ENCODE assay signal across 9 mouse cellular contexts in the genomic region with DNA sequence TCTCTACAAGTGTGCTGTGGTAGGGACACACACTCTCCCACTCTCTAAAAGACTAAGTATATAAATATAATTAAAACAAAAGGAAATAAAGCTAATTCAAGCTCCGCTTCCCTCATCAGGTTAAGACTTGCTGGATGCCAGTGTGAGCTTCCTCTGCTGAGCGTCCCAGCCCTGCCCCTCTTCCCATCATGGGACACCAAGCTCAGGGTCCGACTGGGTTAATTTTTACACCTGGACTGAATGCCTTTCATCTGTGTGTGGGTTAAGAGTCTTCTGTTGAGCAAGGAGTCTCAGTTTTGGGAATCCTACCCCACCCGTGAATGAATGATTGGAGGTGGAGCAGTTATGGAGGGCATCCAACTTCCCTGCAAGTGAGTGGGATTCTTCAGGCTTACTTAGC. TPM values are rescaled to one million over a fixed set of nuclear protein-coding genes. Genes with fewer than 3 reads are reported as not detected.
DNase-seq lines count a peak whose midpoint lies in the region; ATAC-seq and TF ChIP-seq lines count a peak whose summit lies in the region.
"Had no signal": no experiment of that assay in that cellular context is flagged by ENCODE, and none has a peak within 500 bp of the region (broad histone marks: within the 10 kb centered on the region; RNA-seq: fewer than 3 reads in every experiment).

No protein-coding gene starts in this region.

- no peaks in the 10 kb centered on the region for H3K9me3 ChIP-seq in intestine, embryonic 14.5 days (ENCODE audit: control insufficient read depth, low read length)
- no peaks in the 10 kb centered on the region for H3K9me3 ChIP-seq in liver, embryonic 14.5 days (ENCODE audit: control insufficient read depth, low read length)

- peak overlapping the region; percentile 54; the same call in 1 of the 2 replicates for H3K4me3 ChIP-seq in thymus, adult 2 months (ENCODE audit: control insufficient read depth, insufficient read depth, low read length)
- H3K4me3 ChIP-seq in intestine, embryonic 14.5 days (ENCODE audit: low read depth, low read length), result peak overlapping the region; percentile 27
- H3K4me3 ChIP-seq in liver, embryonic 14.5 days (ENCODE audit: insufficient read depth in 1 of 2, low read depth in 2 of 2, low read length in 2 of 2), result no peak overlapping the region; a peak in 1 of 4 replicates

- H3K36me3 ChIP-seq in thymus, adult 2 months (ENCODE audit: control insufficient read depth, insufficient read depth, low read length), result no peaks in the 10 kb centered on the region
- no peaks in the 10 kb centered on the region for H3K36me3 ChIP-seq in intestine, embryonic 14.5 days (ENCODE audit: control insufficient read depth, insufficient read depth, low read length)
- no peaks in the 10 kb centered on the region for H3K36me3 ChIP-seq in liver, embryonic 14.5 days (replicated peaks; ENCODE audit: control insufficient read depth, insufficient read depth, low read depth)

- H3K4me1 ChIP-seq in thymus, adult 2 months (replicated peaks; ENCODE audit: control insufficient read depth, insufficient read depth, low read length), result peaks cover 21% of the 10 kb centered on the region
- H3K4me1 ChIP-seq in intestine, embryonic 14.5 days (replicated peaks; ENCODE audit: control insufficient read depth, insufficient read depth, low read length), result peaks cover 40% of the 10 kb centered on the region
- H3K4me1 ChIP-seq in liver, embryonic 14.5 days (replicated peaks; ENCODE audit: control insufficient read depth in 2 of 2, insufficient read depth in 2 of 2, low read length in 1 of 2), result peaks cover 33 to 67% of the 10 kb centered on the region in 2 experiments

- no peak for TF ChIP-seq CTCF in thymus, adult 2 months (IDR thresholded peaks at IDR 0.05; ENCODE audit: borderline replicate concordance, control insufficient read depth, extremely low read depth, insufficient read depth, low read length, poor library complexity)
- TF ChIP-seq CTCF in liver, embryonic 14.5 days (IDR thresholded peaks at IDR 0.05; ENCODE audit: low read depth), result no peak

- no peak for TF ChIP-seq EP300 in liver, embryonic 14.5 days (IDR thresholded peaks at IDR 0.05; ENCODE audit: low read depth)

- ATAC-seq in intestine, embryonic 14.5 days (replicated peaks; ENCODE audit: low FRiP score, low TSS enrichment, low read depth), result no peak
- no peak for ATAC-seq in liver, embryonic 14.5 days (ENCODE audit: insufficient read depth)

- H3K9ac ChIP-seq in intestine, embryonic 14.5 days (ENCODE audit: low read length), result peak overlapping the region; percentile 39
- H3K9ac ChIP-seq in liver, embryonic 14.5 days (replicated peaks), result 0 out of 2 replicates have a peak overlapping the region, but pooled peaks have one; percentile 49

- peak overlapping the region; percentile 30; the same call in 1 of the 2 replicates for H3K27ac ChIP-seq in thymus, adult 2 months (ENCODE audit: control insufficient read depth, insufficient read depth, low read length)
- peak overlapping the region; percentile 87 for H3K27ac ChIP-seq in intestine, embryonic 14.5 days (ENCODE audit: low read depth)
- 0 out of 2 replicates have a peak overlapping the region, but pooled peaks have one; percentile 8 for H3K27ac ChIP-seq in liver, embryonic 14.5 days

- no peaks in the 10 kb centered on the region for H3K27me3 ChIP-seq in thymus, adult 2 months (ENCODE audit: control insufficient read depth, insufficient read depth, low read length)
- H3K27me3 ChIP-seq in intestine, embryonic 14.5 days (replicated peaks; ENCODE audit: control insufficient read depth, insufficient read depth, low read length), result no peaks in the 10 kb centered on the region
- no peaks in the 10 kb centered on the region for H3K27me3 ChIP-seq in liver, embryonic 14.5 days (ENCODE audit: control insufficient read depth, insufficient read depth, low read length)

- no peak for DNase-seq in thymus, adult 2 months
- no peak for DNase-seq in thymus, postnatal 4 days
- no peak for DNase-seq in intestine, embryonic 14.5 days (ENCODE audit: low spot score)
- DNase-seq in liver, embryonic 14.5 days (ENCODE audit: low read depth in 3 of 3, low spot score in 3 of 3), result no peak
- DNase-seq in layer of hippocampus, postnatal 25 days (ENCODE audit: extremely low spot score in 1 of 2, low spot score in 1 of 2), result no peak
- no peak for DNase-seq in Muller cell, postnatal 12 days (ENCODE audit: inconsistent ontology term)
- no peak for DNase-seq in thymus, postnatal 14 days
- no peak for DNase-seq in adipocyte (ENCODE audit: low spot score)

- peak overlapping the region; percentile 57 for H3K4me2 ChIP-seq in intestine, embryonic 14.5 days (ENCODE audit: low read length)
- H3K4me2 ChIP-seq in liver, embryonic 14.5 days (ENCODE audit: low read depth), result peak overlapping the region; percentile 76

- WGBS in thymus, adult 2 months, result 82% methylated on average over 4 of the region's 4 CpGs
- 65% methylated on average over 4 of the region's 4 CpGs for WGBS in intestine, embryonic 14.5 days
- whole genome bisulfite sequencing in liver, embryonic 14.5 days (ENCODE audit: insufficient replicate concordance), result 59% methylated on average over 4 of the region's 4 CpGs

- TF ChIP-seq POLR2A in thymus, adult 2 months (IDR thresholded peaks at IDR 0.05; ENCODE audit: control insufficient read depth, extremely low read depth, insufficient read depth, low read length, poor library complexity), result no peak

RNA-seq across cellular contexts. Expression of a gene that starts 35.6 kb away (rescaled TPM):
- not detected in 2 replicates for polyA plus RNA-seq in thymus, adult 2 months (2012; rRNA removed)
- polyA plus RNA-seq in intestine, embryonic 14.5 days (2014; fragmentation: Nextera tagmentation; extraction: Ambion mirVana), result not detected in 2 replicates
- not detected in 2 replicates for polyA plus RNA-seq in liver, embryonic 14.5 days (2012; rRNA removed)
- polyA plus RNA-seq in liver, embryonic 14.5 days (2014; fragmentation: Nextera tagmentation; extraction: Ambion mirVana), result not detected in 2 replicates
- not detected for total RNA-seq in layer of hippocampus, postnatal 25 days (2021)
- total RNA-seq: left cerebral cortex, postnatal 10 days had no signal

Comparison
In these comparisons a context has a peak if more than half of its experiments do, and no peak if none do; other contexts are left out.
1. H3K27ac ChIP-seq: peak in every context shown above with its lines; median percentile 87 in intestine, embryonic 14.5 days; 30 in thymus, adult 2 months; 8 in liver, embryonic 14.5 days.
2. H3K4me3 ChIP-seq: peak in thymus, adult 2 months (single experiment) and intestine, embryonic 14.5 days (single experiment); none in liver, embryonic 14.5 days (0 of 2).